Mouse (Mus musculus) intestine, postnatal 0 days (tissue): ENCODE measurements around the gene Ubr2. TPM values are rescaled to one million over a fixed set of nuclear protein-coding genes. Genes with fewer than 3 reads are reported as not detected.

Experiments used
- ATAC-seq: fragments of 200-750 bp; cut with Nextera tagmentation; 2 replicates; pipeline ENCODE4 v1.8.0; 2017; ENCODE audit warnings: mild to moderate bottlenecking, moderate TSS enrichment, moderate library complexity
- H3K27ac ChIP-seq: fragments of 300-500 bp; sonication (generic); 2 replicates; pipeline ENCODE4 v1.5.1; 2014; ENCODE audit warnings: mild to moderate bottlenecking, low read depth, low read length, moderate library complexity
- H3K27me3 ChIP-seq: fragments of 300-500 bp; sonication (generic); replicated peaks from 2 replicates; pipeline ENCODE4 v1.6.1; 2014; ENCODE audit warnings: low read length, mixed read lengths; ENCODE audit not compliant: control insufficient read depth, insufficient read depth
- H3K36me3 ChIP-seq: fragments of 300-500 bp; sonication (generic); 2 replicates; pipeline ENCODE4 v1.6.1; 2014; ENCODE audit warnings: mild to moderate bottlenecking, moderate library complexity; ENCODE audit not compliant: control insufficient read depth, insufficient read depth
- H3K4me1 ChIP-seq: fragments of 300-500 bp; sonication (generic); replicated peaks from 2 replicates; pipeline ENCODE4 v1.6.1; 2014; ENCODE audit warnings: antibody characterized with exemption, low read length, mixed read lengths; ENCODE audit not compliant: control insufficient read depth, insufficient read depth
- H3K4me2 ChIP-seq: fragments of 300-500 bp; sonication (generic); replicated peaks from 2 replicates; pipeline ENCODE4 v1.6.1; 2014; ENCODE audit warnings: low read depth, mild to moderate bottlenecking, moderate library complexity
- H3K4me3 ChIP-seq: fragments of 300-500 bp; sonication (generic); 2 replicates; pipeline ENCODE4 v1.5.1; 2014; ENCODE audit warnings: low read depth, low read length
- H3K9ac ChIP-seq: fragments of 300-500 bp; sonication (generic); 2 replicates; pipeline ENCODE4 v1.6.1; 2014; ENCODE audit warnings: mild to moderate bottlenecking, low read depth, low read length
- H3K9me3 ChIP-seq: fragments of 300-500 bp; sonication (generic); 2 replicates; pipeline ENCODE4 v1.6.1; 2016; ENCODE audit warnings: mixed run types; ENCODE audit not compliant: control insufficient read depth
- CTCF ChIP-seq: sonication (generic); IDR thresholded peaks from 2 replicates; pipeline ENCODE4 v1.5.1; 2016; ENCODE audit warnings: low read depth, mild to moderate bottlenecking, control low read depth, antibody characterized with exemption, moderate library complexity
- WGBS: fragments of 180-500 bp; shearing (Covaris S2); extraction: QIAGEN DNeasy Blood & Tissue Kit; methylation state at CpG from one replicate; pipeline ENCODE4 v1.1.7; 2014; 5-methylcytosine and 5-hydroxymethylcytosine counted together
- polyA plus RNA-seq: library from polyadenylated mRNA; unstranded; fragments of >200 nt; fragmentation: Nextera tagmentation; extraction: Ambion mirVana; gene quantifications from 2 replicates; pipeline ENCODE4 v1.2.1, GENCODE M21; 2015

Ubr2 gene
- polyA plus RNA-seq, 1 experiment from 2014 or later = 4.9 TPM

- H3K4me3 ChIP-seq = no peak overlapping the region
- H3K4me1 ChIP-seq = no peaks in the 10 kb centered on the region
- WGBS = 94% methylated on average over 3 of the region's 3 CpGs
- no peak for ATAC-seq
- no peak overlapping the region for H3K4me2 ChIP-seq
- TF ChIP-seq CTCF = no peak
- H3K36me3 ChIP-seq = no peaks in the 10 kb centered on the region
- H3K9ac ChIP-seq = no peak overlapping the region
- no peaks in the 10 kb centered on the region for H3K27me3 ChIP-seq
- no peaks in the 10 kb centered on the region for H3K9me3 ChIP-seq
- no peak overlapping the region for H3K27ac ChIP-seq
These were observed 40.3 kb upstream of the Ubr2 start for GRCm38 (mm10) chr17:47050678-47051077.

GRCm38 (mm10) chr17:47042866-47043265 lies 32.5 kb upstream of the Ubr2 start:
- WGBS = 95% methylated on average over 14 of the region's 14 CpGs
- no peak for ATAC-seq

GRCm38 (mm10) chr17:47038844-47039803 lies 28.8 kb upstream of the Ubr2 start:
- Histone ChIP-seq H3K9ac (no peak overlapping the region), H3K9me3 (no peaks in the 10 kb centered on the region), H3K27me3 (no peaks in the 10 kb centered on the region), H3K4me3 (peak overlapping the region; percentile 37), H3K4me2 (peak overlapping the region; percentile 66), H3K27ac (no peak overlapping the region), H3K4me1 (no peaks in the 10 kb centered on the region), H3K36me3 (no peaks in the 10 kb centered on the region)
- peak; percentile 98 for TF ChIP-seq CTCF
- peak; percentile 19; the same call in 1 of the 2 replicates for ATAC-seq
- WGBS = 9% methylated on average over 18 of the region's 18 CpGs

More at GRCm38 (mm10) chr17:47042866-47043265, 32.5 kb upstream of the Ubr2 start:
- no peak overlapping the region for H3K27ac ChIP-seq
- H3K9ac ChIP-seq = no peak overlapping the region
- no peak for TF ChIP-seq CTCF
- H3K9me3 ChIP-seq = no peaks in the 10 kb centered on the region
- H3K27me3 ChIP-seq = no peaks in the 10 kb centered on the region
- H3K4me3 ChIP-seq = no peak overlapping the region
- no peaks in the 10 kb centered on the region for H3K4me1 ChIP-seq
- H3K36me3 ChIP-seq = no peaks in the 10 kb centered on the region
- no peak overlapping the region for H3K4me2 ChIP-seq

DNA sequence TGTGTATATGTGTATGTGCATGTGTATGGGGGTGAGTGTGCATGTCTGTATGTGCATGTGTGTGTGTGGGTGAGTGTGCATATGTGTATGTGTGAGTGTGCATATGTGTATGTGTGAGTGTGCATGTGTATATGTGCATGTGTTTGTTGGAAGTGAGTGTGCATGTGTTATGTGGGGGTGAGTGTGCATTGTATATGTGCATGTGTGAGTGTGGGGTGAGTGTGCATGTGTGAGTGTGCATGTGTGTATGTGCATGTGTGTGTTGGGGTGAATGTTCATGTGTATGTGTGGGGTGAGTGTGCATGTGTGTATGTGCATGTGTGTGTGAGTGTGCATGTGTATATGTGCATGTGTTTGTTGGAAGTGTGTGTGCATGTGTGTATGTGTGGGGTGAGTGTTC lies 24.2 kb upstream of the Ubr2 start:
- Histone ChIP-seq H3K4me2 (no peak overlapping the region), H3K4me1 (no peaks in the 10 kb centered on the region), H3K9ac (no peak overlapping the region), H3K36me3 (no peaks in the 10 kb centered on the region), H3K4me3 (no peak overlapping the region), H3K9me3 (no peaks in the 10 kb centered on the region), H3K27me3 (no peaks in the 10 kb centered on the region), H3K27ac (no peak overlapping the region)
- TF ChIP-seq CTCF = no peak
- ATAC-seq = no peak

DNA sequence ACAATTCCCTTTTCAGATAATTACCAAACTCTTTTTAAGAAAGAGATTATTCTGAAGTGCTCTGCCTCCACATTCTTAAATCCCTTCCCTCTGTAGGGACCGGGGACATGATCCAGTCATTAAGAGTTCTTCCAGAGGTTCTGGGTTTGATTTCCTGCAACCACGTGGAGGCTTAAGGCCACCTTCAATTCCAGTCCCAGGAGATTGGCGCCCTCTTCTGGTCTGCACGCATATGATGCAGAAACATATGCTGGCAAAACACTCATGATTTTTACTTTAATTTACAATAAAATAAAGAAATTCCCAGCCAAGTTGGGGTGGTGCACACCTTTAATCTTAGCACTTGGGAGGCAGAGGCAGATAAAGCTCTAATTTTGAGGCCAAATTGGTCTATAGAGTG lies 23.3 kb upstream of the Ubr2 start:
- no peak overlapping the region for H3K27ac ChIP-seq
- H3K27me3 ChIP-seq = no peaks in the 10 kb centered on the region
- no peaks in the 10 kb centered on the region for H3K36me3 ChIP-seq
- peak; percentile 90 for TF ChIP-seq CTCF
- H3K4me2 ChIP-seq = no peak overlapping the region
- no peaks in the 10 kb centered on the region for H3K9me3 ChIP-seq
- no peaks in the 10 kb centered on the region for H3K4me1 ChIP-seq
- WGBS = 0% methylated on average over 4 of the region's 4 CpGs
- no peak overlapping the region for H3K4me3 ChIP-seq
- no peak for ATAC-seq
- H3K9ac ChIP-seq = no peak overlapping the region

DNA sequence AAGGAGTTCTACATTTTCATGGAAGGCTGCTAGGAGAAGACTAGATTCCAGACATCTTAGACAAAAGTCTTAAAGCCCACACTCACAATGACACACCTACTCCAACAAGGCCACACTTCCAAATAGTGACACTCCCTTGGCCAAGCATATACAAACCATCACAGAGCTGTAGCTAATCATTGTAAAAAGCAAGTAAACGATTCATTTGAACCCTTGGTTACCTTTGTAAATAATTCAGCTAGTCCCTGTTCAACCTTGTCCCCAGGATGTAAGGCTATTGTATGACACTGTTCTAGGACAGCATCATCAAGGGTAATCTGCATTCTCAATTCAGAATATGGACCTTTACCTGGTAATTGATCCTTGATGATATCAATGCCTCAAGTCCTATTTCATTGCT lies 14.4 kb upstream of the Ubr2 start:
- H3K4me3 ChIP-seq = no peak overlapping the region
- H3K36me3 ChIP-seq = no peaks in the 10 kb centered on the region
- no peaks in the 10 kb centered on the region for H3K4me1 ChIP-seq
- no peak overlapping the region for H3K27ac ChIP-seq
- no peaks in the 10 kb centered on the region for H3K27me3 ChIP-seq
- TF ChIP-seq CTCF = no peak
- no peak overlapping the region for H3K4me2 ChIP-seq
- H3K9ac ChIP-seq = no peak overlapping the region
- no peaks in the 10 kb centered on the region for H3K9me3 ChIP-seq
- no peak for ATAC-seq
- whole genome bisulfite sequencing = 59% methylated on average over 1 of the region's 1 CpGs
